Mouse (Mus musculus): ENCODE measurements at regions not wholly inside any gene's neighbourhood (a gene's known extent, or its start where the extent isn't known, plus 50 kb on each side); places are given as distances from the start of the nearest gene placed in this dataset.

DNA sequence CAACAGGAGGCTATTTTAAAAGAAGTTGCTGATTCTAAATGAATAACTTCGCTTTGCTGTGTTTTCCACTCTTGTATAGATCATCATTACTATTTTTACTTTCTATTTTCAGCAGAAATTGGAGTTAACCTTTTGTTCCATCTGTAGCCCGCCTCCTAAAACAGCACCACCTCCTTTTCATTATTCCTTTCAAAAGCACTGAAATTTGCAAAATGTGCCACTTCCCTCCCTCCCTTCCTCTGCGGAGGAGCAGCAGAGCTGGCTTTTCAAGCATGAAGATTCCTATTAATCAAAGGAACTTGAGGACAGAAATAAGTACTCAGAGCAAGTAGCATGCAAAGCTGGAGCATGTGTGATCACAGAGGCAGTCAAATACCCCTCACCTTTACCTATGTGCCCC is 497.7 kb downstream of the Nsun3 start:
- TF ChIP-seq CTCF (IDR thresholded peaks at IDR 0.05; ENCODE audit: low read depth) = no peak
- no peak for TF ChIP-seq EP300 (IDR thresholded peaks at IDR 0.05; ENCODE audit: low read depth)
- H3K27ac ChIP-seq = no peak overlapping the region
- ATAC-seq (ENCODE audit: insufficient read depth) (no peak), DNase-seq (ENCODE audit: low read depth in 3 of 3, low spot score in 3 of 3) (no peak)
- H3K4me3 ChIP-seq (ENCODE audit: insufficient read depth in 1 of 2, low read depth in 2 of 2, low read length in 2 of 2) = no peak overlapping the region
- no peaks in the 10 kb centered on the region for H3K27me3 ChIP-seq (ENCODE audit: control insufficient read depth, insufficient read depth, low read length)
- no peaks in the 10 kb centered on the region for H3K9me3 ChIP-seq (ENCODE audit: control insufficient read depth, low read length)
- no peaks in the 10 kb centered on the region for H3K4me1 ChIP-seq (replicated peaks; ENCODE audit: control insufficient read depth in 2 of 2, insufficient read depth in 2 of 2, low read length in 1 of 2)
- 46% methylated on average over 3 of the region's 3 CpGs for WGBS (ENCODE audit: insufficient replicate concordance)
- no peaks in the 10 kb centered on the region for H3K36me3 ChIP-seq (replicated peaks; ENCODE audit: control insufficient read depth, insufficient read depth, low read depth)
- H3K4me2 ChIP-seq (ENCODE audit: low read depth) = no peak overlapping the region
- no peak overlapping the region for H3K9ac ChIP-seq (replicated peaks)
